Mouse (Mus musculus): ENCODE results near the gene Leng1.
A peak's percentile ranks its signal among the peaks of the same experiment; 100 is the strongest.
"Not testable (repeated sequence)": the region's sequence is repeated elsewhere in the genome, so short reads cannot be mapped to it uniquely, and the experiment has no call there.

The Leng1 gene

DNA sequence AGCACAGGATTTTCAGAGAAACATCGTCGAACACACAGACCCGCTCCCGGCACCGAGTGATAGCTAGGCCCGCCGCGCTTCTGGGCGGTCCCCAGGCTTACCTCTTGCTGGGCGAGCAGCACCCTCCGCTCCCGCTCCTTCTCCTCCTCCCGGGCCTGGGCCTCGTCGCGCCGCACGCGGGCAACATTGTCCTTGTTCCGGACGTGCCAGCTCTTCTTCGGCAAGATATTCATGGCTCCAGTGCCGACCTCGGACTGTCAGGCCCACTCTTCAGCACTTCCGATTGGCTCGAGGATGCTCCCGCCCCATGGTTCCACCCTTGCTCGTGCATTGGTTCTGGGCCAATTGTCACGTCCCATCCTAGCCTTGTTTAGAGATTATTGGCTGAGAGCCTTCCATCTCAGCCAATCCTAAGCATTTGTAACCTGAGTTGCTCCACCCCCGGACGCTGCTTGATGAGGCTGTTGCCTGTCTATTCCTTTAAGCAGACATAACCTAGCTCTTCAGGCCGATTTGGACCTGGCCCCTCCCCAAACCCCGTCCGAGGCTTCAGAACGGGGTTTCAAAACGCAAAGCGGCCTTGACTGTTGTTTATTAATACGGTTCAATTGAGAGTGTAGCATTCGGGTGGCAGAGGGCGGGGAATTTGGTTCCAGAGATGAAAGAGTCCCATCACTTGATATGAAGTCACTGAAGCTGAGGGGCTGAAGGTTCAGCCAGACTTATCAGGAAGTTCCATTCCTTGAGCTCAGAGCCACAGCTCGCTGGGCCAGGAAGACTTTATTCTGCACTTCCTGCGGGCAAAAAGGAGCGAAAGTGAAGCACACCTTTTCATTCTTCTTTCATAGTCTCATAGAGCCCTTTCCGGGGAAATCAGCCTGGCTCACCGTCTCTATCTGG, at the start of gene Leng1:
TSS of gene Leng1 (minus strand) at position 626 of the 900 bp plus-strand sequence.
- peak; percentile 95 to 98 for DNase-seq

DNA sequence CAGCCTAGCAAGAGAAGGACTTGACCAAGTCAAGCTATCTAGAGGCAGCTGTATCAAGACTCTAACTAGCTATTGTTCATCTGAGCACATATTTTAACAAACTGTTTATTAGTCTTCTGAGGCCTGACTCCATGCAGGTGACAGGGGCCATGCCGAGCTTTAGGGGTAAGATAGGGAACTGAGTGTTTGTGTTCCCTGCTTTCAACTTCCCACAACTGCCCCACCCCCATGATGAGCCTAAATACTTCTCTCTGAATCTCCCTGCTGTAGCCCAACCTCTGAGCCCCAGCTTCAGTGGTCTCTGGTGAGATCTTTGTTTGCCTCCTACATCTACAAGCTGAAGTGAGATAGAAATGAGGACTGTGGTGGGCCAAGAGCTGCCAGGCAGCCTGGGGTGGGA, 49.6 kb upstream of the Leng1 start:
- peak in 1 of 2 experiments; percentile 0 for DNase-seq

GRCm38 (mm10) chr7:3712264-3712942, 46.8 kb upstream of the Leng1 start:
- DNase-seq, result no peak

- DNase-seq, result no peak
These were observed 43.4 kb upstream of the Leng1 start for GRCm38 (mm10) chr7:3709000-3709399.

DNA sequence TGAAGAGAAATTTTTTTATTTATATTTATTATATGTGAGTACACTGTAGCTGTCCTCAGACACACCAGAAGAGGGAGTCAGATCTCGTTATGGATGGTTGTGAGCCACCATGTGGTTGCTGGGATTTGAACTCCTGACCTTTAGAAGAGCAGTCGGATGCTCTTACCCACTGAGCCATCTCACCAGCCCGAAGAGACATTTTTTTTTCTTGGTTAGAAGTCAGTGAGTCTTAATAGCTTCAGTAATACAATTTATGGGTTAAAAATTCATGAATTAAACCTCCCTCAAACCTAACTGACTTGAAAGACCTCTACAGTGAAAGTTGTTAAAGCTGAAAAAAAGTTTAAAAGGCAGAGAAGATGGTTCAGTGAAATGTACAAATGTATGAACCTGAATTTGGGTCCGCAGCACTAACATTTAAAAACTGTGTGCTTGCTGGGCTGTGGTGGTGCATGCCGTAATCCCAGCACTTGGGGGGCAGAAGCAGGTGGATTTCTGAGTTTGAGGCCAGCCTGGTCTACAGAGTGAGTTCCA, 42.9 kb upstream of the Leng1 start:
- not testable (repeated sequence) for DNase-seq

DNA sequence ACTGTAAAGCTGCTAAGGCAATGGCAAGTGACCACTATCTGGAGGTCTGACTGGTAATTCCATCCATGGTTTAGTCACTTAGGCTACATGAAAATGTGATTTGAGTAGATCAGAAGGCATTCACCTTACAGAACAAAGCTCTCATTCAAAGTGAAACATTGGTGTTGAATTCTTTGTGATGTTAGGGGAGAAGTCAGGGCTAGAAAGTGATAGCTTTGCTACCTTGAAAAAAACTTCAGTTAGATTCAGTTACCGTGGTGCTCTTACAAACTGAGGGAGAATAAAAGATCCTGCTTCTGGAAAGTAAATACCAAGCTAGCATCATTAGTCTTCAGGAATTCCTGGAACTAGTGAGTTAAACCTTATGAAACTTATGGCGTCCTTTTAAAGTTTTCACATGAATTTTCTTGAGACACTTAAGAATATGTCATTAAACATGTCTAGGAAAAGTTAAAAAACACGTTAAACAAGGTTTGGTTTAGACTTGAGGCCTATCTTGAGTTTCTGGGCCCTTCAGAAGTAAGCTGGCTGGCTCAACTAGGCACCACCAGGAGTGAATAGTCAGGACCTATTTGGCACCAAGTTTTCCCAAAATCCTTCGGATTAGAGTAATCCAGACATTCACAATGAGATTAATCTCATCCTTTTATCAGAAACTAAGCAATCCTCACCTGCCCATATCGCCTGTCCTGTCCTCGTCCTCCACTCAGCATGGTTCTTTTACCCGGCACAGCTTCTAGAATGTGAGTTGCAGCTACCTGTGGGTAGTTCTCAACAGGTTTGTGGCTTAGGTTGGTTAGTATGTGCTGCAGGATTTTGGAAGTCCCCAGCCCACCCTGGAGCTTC, 42.2 kb upstream of the Leng1 start:
- no peak for DNase-seq

- DNase-seq, result no peak
These were observed 41.4 kb upstream of the Leng1 start for GRCm38 (mm10) chr7:3707027-3707426.

DNA sequence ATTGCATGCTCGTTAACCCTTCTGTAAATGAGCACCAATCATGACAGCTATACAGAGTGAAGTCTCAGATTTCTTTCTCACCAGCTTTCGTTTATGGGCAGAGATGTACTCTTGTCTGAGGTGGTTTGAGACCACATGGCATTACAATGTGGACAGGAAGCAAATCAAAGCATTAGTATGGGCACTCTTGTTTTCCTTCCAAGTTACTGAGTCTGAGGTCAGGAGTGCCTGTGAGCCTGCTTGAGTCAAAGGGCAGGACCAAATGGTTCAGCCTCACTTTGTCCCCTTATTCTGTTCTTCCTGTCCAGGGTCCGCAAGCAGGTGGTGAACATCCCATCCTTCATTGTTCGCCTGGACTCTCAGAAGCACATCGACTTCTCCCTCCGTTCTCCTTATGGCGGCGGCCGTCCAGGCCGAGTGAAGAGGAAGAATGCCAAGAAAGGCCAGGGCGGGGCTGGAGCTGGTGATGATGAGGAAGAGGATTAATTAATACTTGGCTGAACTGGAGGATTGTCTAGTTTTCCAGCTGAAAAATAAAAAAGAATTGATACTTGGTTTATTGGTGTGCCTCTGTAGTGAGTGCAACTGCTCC, 40.8 kb upstream of the Leng1 start:
- peak in 1 of 2 experiments; percentile 24 for DNase-seq

DNA sequence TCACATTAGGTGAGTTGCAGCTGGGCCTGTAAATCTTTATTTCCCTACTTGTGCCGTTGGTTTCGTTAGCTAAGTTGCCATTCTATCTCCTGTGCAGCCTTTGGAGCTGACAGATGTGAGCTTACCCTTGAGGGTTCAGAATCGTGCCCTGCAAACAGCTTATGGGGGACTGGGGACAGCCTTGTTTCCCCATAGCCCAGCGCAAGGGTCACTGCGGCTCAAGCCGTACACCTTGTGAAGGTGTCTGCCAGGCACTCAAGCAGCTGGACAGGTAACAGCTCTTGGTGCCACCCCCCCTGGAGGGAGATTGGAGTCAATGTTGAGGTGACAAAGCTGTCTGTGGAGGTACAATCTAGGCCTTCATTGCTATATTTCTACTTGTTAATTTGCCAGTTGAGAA, 40.3 kb upstream of the Leng1 start:
- no peak for DNase-seq

DNA sequence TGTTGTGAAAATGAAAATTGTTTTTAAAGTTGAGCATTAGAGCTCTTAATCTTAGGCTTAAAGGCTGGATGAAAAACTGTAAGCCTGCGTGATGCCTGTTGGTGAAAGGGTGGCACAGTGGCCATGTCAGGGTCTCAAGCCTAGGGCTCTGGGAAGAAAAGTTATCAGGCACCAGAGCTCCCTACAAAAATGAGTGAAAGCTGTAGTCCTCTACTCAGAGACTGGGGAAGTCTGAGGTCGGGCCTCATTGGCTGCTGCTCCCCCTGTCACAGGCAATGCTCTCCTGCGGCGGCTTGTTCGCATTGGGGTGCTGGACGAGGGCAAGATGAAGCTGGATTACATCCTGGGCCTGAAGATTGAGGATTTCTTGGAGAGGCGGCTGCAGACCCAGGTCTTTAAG, 39.8 kb upstream of the Leng1 start:
- not testable (repeated sequence) for DNase-seq

DNA sequence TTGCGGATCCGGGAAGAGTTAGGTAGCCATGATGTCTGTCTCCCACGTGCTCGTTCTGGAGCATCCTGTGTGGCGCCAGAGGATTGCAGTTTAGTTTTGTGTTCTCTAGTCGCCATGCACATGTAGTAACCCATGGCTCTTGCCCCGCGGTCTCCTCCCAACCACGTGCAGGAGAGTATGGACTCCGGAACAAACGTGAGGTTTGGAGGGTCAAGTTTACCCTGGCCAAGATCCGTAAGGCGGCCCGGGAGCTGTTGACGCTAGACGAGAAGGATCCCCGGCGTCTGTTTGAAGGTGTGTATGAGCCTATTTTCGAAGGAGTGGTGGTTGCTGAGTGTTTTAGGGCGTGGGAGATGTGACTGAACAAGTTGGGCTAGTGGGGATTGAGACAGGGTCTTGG, 38.8 kb upstream of the Leng1 start:
- DNase-seq, result no peak

DNA sequence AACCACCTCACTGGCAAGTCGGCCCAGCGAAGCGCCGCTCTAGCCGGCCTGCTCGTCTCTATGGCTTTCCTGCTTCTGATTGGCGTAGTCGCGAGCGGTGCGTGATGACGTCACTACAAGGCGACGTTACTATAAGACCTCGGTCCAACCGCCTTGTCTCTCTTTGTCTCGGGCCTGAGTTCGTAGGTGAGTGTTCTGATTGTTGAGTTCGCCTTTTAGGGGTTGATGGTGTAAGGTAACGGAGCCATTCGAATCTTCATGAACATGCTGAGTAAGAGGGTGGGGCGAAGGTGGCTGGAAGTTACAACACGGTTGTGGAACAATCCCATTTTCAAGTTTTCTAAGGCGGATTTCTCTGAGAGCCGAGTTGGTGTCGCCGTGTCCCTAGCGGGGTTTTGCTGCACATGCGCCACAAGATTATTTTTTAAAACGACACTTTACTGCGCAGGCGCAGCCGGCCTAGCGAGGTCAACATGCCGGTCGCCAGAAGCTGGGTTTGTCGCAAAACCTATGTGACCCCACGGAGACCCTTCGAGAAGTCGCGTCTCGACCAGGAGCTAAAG, 38.3 kb upstream of the Leng1 start, which contains the start of gene Rps9:
TSS of gene Rps9 (plus strand) at position 115 of the 563 bp plus-strand sequence.
- peak; percentile 96 to 97 for DNase-seq

DNA sequence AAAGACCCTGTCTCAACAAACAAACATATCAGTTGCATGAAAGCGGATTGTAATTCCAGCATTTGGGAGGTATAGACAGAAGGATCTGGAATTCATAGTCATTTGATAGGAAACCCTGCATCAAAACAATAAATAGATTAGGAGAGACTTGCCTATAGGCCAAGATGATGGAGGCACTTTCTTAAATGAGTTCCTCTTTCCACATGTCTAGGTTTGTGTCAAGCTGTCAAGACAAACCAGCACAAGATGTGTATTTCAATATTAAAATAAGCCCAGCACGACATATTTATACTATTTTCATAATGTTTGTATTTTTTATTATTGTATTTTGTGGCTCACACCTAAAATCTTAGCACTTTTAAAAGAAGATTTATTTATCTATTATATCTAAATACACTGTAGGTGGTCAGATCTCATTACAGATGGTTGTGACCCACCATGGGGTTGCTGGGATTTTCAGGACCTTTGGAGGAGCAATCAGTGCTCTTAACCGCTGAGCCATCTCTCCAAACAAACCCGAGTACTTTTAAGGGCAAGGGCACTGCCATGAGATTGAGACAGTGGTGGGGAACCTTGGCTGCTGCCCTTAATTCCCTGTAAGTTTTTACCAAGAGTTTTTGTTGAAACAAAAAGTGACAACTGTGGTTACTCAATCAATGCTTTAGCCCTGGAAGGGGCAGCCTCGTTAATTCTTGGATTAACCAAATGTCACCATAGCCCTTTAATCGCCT, 37.7 kb upstream of the Leng1 start:
- DNase-seq, result no peak

GRCm38 (mm10) chr7:3698471-3698870, 32.8 kb upstream of the Leng1 start:
- DNase-seq, result no peak

- DNase-seq, result not testable (repeated sequence)
These were observed 29.3 kb upstream of the Leng1 start for GRCm38 (mm10) chr7:3694949-3695305.

- DNase-seq, result peak; percentile 57 to 61
These were observed 28.7 kb upstream of the Leng1 start for GRCm38 (mm10) chr7:3694076-3694948.

GRCm38 (mm10) chr7:3693809-3694075, 28.1 kb upstream of the Leng1 start:
- no peak for DNase-seq

DNA sequence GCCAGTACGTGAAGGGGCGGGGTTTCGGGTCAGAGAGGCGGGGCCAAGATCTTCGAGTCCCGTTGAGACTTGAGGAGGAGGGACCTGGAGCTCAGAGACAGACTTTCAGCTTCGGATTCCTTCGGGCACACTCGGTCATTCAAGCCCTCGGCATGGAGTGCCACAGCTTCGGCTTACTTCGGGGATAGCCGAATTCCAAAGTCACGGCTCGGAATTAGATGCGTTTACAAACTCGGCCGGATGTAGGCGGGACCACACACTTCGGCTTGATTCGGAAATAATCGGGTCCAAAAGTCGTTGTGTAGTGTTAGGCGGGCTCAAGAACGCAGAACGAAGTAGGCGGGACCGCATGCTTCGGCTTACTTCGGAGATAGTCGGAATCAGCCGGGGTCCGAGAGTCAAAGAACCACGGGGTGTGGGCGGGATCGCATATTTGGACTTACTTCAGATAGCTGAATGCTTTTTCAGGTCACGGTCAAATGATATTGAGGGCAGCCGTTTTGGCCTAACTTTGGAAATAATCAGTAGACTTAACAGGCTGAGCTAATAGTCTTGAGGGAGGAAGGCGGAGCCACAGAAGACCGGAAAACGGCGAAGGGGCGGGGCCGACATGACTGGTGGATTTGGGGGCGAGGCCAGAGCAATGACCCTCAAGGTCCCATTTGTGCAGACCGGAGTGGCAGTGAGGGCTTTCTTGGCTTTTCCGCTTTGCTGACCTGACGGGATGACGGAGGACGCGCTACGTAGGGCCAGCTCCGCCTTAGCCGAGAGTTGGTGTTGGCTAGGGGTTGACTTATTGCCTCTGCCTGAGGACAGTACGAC, 27.6 kb upstream of the Leng1 start, which contains the start of gene Mboat7:
TSS of gene Mboat7 (minus strand) at position 537 of the 822 bp plus-strand sequence.
- DNase-seq, result peak; percentile 92 to 95

GRCm38 (mm10) chr7:3692382-3692986, 26.8 kb upstream of the Leng1 start, which contains the start of gene Tsen34:
Gene Tsen34 (plus strand): TSS chr7:3692863.
- no peak for DNase-seq
